Mouse (Mus musculus): Measurements from ENCODE around the gene Lingo2. TPM values are rescaled to one million over a fixed set of nuclear protein-coding genes. Genes with fewer than 3 reads are reported as not detected.

The Lingo2 gene
- total and polyA plus RNA-seq, 3 experiments, result not detected

DNA sequence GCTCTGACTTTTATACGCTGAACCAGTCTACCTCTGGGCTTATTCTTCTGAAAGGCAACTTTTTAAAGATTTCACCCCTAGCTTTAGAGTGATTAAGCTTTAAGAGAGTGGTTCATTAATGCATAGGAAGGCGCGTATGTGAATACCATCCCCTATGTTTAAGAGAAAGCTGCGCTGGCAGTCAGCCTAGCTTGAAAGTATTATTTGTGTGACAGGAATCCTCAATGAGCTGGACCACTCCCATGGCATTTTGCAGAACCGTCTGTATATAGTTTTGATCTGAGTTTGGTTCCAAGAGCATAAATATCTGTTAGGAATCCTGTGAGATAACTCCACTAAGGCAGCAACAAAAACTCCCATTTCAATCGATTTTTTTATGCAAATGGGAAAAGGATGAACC, 1204.9 kb downstream of the Lingo2 start:
- no peak for TF ChIP-seq UBTF (IDR thresholded peaks at IDR 0.05; ENCODE audit: borderline replicate concordance, insufficient read depth, low read depth, low read length)
- TF ChIP-seq POLR2A (IDR thresholded peaks at IDR 0.05; ENCODE audit: control insufficient read depth in 1 of 2, insufficient read depth in 1 of 2, low read depth in 1 of 2, low read length in 2 of 2, poor library complexity in 1 of 2), result no peak
- no peak for TF ChIP-seq HCFC1 (IDR thresholded peaks at IDR 0.05; ENCODE audit: low read depth, low read length)
- no peak for TF ChIP-seq ELF1 (IDR thresholded peaks at IDR 0.05; ENCODE audit: low read depth, low read length)
- no peak for TF ChIP-seq BHLHE40 (IDR thresholded peaks at IDR 0.05; ENCODE audit: borderline replicate concordance, low read depth, low read length)
- no peak for TF ChIP-seq POLR2AphosphoS5 (IDR thresholded peaks at IDR 0.05; ENCODE audit: borderline replicate concordance, low read depth, low read length)
- TF ChIP-seq CHD1 (IDR thresholded peaks at IDR 0.05; ENCODE audit: low read depth, low read length), result no peak
- no peak for TF ChIP-seq SIN3A (IDR thresholded peaks at IDR 0.05; ENCODE audit: low read length)
- TF ChIP-seq JUND (IDR thresholded peaks at IDR 0.05; ENCODE audit: low read depth, low read length), result no peak
- TF ChIP-seq MAFK (IDR thresholded peaks at IDR 0.05; ENCODE audit: borderline replicate concordance, low read depth, low read length), result no peak
- TF ChIP-seq TAL1 (IDR thresholded peaks at IDR 0.05; ENCODE audit: low read length), result no peak
- no peak for TF ChIP-seq ZKSCAN1 (IDR thresholded peaks at IDR 0.05; ENCODE audit: low read depth, low read length)
- no peak for TF ChIP-seq MYB (IDR thresholded peaks at IDR 0.05; ENCODE audit: low read depth, low read length)
- no peak for TF ChIP-seq RCOR1 (IDR thresholded peaks at IDR 0.05; ENCODE audit: low read depth, low read length)
- no peak for TF ChIP-seq ZC3H11A (IDR thresholded peaks at IDR 0.05; ENCODE audit: low read depth, low read length)
- no peak for TF ChIP-seq ETS1 (IDR thresholded peaks at IDR 0.05; ENCODE audit: low read depth, low read length)
- no peak for TF ChIP-seq KAT2A (conservative IDR thresholded peaks at IDR 0.05; ENCODE audit: low read depth, low read length)
- no peak for TF ChIP-seq MXI1 (IDR thresholded peaks at IDR 0.05; ENCODE audit: low read depth, low read length)
- no peak for TF ChIP-seq GATA1 (IDR thresholded peaks at IDR 0.05; ENCODE audit: low read depth, low read length)
- no peak for TF ChIP-seq MAZ (IDR thresholded peaks at IDR 0.05; ENCODE audit: low read depth, low read length)
- DNase-seq (ENCODE audit: low read depth, low spot score), result no peak
- no peak overlapping the region for H3K4me3 ChIP-seq (ENCODE audit: control insufficient read depth in 1 of 2, insufficient read depth in 1 of 2, low read depth in 2 of 2, low read length in 2 of 2)
- no peaks in the 10 kb centered on the region for H3K79me2 ChIP-seq (ENCODE audit: control insufficient read depth, insufficient read depth, low read length, poor library complexity)
- H3K36me3 ChIP-seq (ENCODE audit: control insufficient read depth in 1 of 2, insufficient read depth in 2 of 2, low read length in 2 of 2), result no peaks in the 10 kb centered on the region
- no peak overlapping the region for H3K27ac ChIP-seq (ENCODE audit: control insufficient read depth, low read depth, low read length)
- no peaks in the 10 kb centered on the region for H3K4me1 ChIP-seq (ENCODE audit: control insufficient read depth in 1 of 2, insufficient read depth in 2 of 2, low read length in 2 of 2)
- peaks cover 0 to 2% of the 10 kb centered on the region in 2 experiments; a peak in 1 of 4 replicates for H3K27me3 ChIP-seq (ENCODE audit: control insufficient read depth in 1 of 2, insufficient read depth in 2 of 2, low read length in 2 of 2)
- H3K9me3 ChIP-seq (replicated peaks; ENCODE audit: insufficient read depth, low read length), result no peaks in the 10 kb centered on the region
- H3K9ac ChIP-seq (ENCODE audit: control insufficient read depth, low read depth, low read length, poor library complexity, severe bottlenecking), result no peak overlapping the region

DNA sequence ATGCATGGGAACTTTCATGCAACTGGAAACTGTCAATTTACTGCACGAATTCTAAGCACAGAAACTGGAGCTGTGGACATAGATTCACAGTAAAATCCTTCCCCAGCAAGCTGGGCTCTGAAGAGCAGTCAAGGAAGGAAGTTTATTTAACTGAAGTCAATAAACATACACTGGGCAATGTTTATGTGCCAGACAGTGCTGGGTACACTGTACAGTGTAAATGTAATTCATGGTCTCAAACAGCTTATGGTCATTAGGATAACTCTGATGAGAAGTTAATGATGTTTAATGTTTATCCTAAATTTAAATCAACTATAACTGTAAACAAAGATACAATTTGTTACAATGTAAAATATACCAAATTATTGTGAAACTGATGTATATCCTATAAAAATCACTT, 1226.8 kb downstream of the Lingo2 start:
- H3K4me1 ChIP-seq (ENCODE audit: control insufficient read depth in 1 of 2, insufficient read depth in 2 of 2, low read length in 2 of 2), result no peaks in the 10 kb centered on the region
- no peak overlapping the region for H3K9ac ChIP-seq (ENCODE audit: control insufficient read depth, low read depth, low read length, poor library complexity, severe bottlenecking)
- H3K27ac ChIP-seq (ENCODE audit: control insufficient read depth, low read depth, low read length), result no peak overlapping the region
- no peaks in the 10 kb centered on the region for H3K79me2 ChIP-seq (ENCODE audit: control insufficient read depth, insufficient read depth, low read length, poor library complexity)
- no peaks in the 10 kb centered on the region for H3K36me3 ChIP-seq (ENCODE audit: control insufficient read depth in 1 of 2, insufficient read depth in 2 of 2, low read length in 2 of 2)
- TF ChIP-seq MAX (IDR thresholded peaks at IDR 0.05; ENCODE audit: low read length) (no peak), MAZ (IDR thresholded peaks at IDR 0.05; ENCODE audit: low read depth, low read length) (no peak)
- no peak for DNase-seq (ENCODE audit: low read depth, low spot score)
- no peaks in the 10 kb centered on the region for H3K27me3 ChIP-seq (ENCODE audit: control insufficient read depth in 1 of 2, insufficient read depth in 2 of 2, low read length in 2 of 2)
- no peak overlapping the region for H3K4me3 ChIP-seq (ENCODE audit: control insufficient read depth in 1 of 2, insufficient read depth in 1 of 2, low read depth in 2 of 2, low read length in 2 of 2)
- H3K9me3 ChIP-seq (replicated peaks; ENCODE audit: insufficient read depth, low read length), result no peaks in the 10 kb centered on the region

Measured in MEL (cell line).